Mouse (Mus musculus) small intestine, adult 2 months (tissue): Measurements from ENCODE around the gene Tcn2.

ENCODE experiments used
- CTCF ChIP-seq: fragments of 200-500 bp; IDR thresholded peaks from 2 replicates; pipeline ENCODE4 v1.5.1; 2012; ENCODE audit warnings: low read depth, mild to moderate bottlenecking, control low read depth, inconsistent platforms, low read length, moderate library complexity, mixed read lengths; ENCODE audit not compliant: insufficient replicate concordance, insufficient read length; ENCODE audit errors: extremely low read depth
- POLR2A ChIP-seq: fragments of 200-500 bp; IDR thresholded peaks from 2 replicates; pipeline ENCODE4 v1.6.1; 2012; ENCODE audit warnings: low read depth, mild to moderate bottlenecking, control low read depth, inconsistent platforms, low read length, moderate library complexity

- TF ChIP-seq POLR2A: no peak
- no peak for TF ChIP-seq CTCF
These were observed 28.9 kb downstream of the Tcn2 start for GRCm38 (mm10) chr11:3903046-3903445.
